Mouse (Mus musculus): ENCODE measurements around the gene Runx1. TPM values are rescaled to one million over a fixed set of nuclear protein-coding genes. Genes with fewer than 3 reads are reported as not detected.

The Runx1 gene
- polyA plus RNA-seq, 1 experiment from 2014 or later: 18.9 TPM

DNA sequence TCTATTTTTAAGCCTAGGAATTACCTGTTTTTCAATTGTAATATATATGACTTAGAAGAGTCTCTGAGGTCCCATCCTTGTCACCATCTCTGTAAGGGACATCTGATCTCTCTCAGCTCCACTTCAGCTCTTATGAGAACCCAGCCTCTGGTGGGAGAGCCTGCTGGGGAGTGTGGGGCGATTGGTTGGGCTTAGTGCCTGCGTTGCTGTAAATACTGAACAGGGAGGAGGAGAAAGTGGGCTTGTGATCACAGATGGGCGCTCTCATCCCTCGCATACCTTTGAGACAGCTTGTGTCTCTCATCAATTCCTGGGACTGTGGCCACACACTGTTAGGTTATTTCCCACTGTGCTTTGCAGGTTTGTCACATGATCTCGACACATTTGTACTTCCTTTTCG lies 35.3 kb downstream of the Runx1 start:
- Histone ChIP-seq H3K27ac (replicated peaks) (no peak overlapping the region), H3K4me3 (replicated peaks) (no peak overlapping the region), H3K4me1 (peaks cover 9% of the 10 kb centered on the region), H3K36me3 (no peaks in the 10 kb centered on the region), H3K4me2 (replicated peaks) (no peak overlapping the region), H3K9ac (no peak overlapping the region), H3K27me3 (no peaks in the 10 kb centered on the region), H3K9me3 (replicated peaks) (no peaks in the 10 kb centered on the region)
- ATAC-seq (ENCODE audit: insufficient number of reproducible peaks, low FRiP score, low TSS enrichment, low read depth): no peak
- WGBS: 70% methylated on average over 6 of the region's 6 CpGs

DNA sequence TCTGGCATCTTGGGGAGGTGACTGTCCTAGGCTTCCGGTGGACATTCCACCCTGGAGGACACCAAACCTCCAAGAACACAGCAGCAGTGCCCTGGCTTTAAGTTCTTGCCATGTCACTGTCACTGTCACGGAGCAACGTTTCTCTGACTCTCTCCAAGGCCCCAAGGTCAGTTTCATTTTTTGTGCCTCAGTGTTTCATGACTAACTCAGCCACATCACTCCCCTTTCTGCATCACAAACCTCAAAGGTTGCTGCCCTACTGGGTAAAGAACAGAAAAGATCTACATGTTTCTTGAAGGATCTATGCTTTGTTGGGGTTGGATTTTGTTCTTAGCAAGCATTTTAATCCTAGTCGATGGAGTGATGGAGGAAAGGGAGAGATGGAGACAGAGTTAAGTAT lies 36.1 kb downstream of the Runx1 start:
- no peak overlapping the region for H3K9ac ChIP-seq
- ATAC-seq (ENCODE audit: insufficient number of reproducible peaks, low FRiP score, low TSS enrichment, low read depth): no peak
- H3K36me3 ChIP-seq: no peaks in the 10 kb centered on the region
- no peak overlapping the region for H3K4me3 ChIP-seq (replicated peaks)
- no peak overlapping the region for H3K27ac ChIP-seq (replicated peaks)
- no peaks in the 10 kb centered on the region for H3K27me3 ChIP-seq
- no peak overlapping the region for H3K4me2 ChIP-seq (replicated peaks)
- no peaks in the 10 kb centered on the region for H3K9me3 ChIP-seq (replicated peaks)
- peaks cover 17% of the 10 kb centered on the region for H3K4me1 ChIP-seq
- WGBS: 90% methylated on average over 4 of the region's 4 CpGs

GRCm38 (mm10) chr16:92788446-92788845 lies 37.5 kb downstream of the Runx1 start:
- H3K4me1 ChIP-seq: peaks cover 28% of the 10 kb centered on the region
- no peaks in the 10 kb centered on the region for H3K9me3 ChIP-seq (replicated peaks)
- no peaks in the 10 kb centered on the region for H3K36me3 ChIP-seq
- no peak for ATAC-seq (ENCODE audit: insufficient number of reproducible peaks, low FRiP score, low TSS enrichment, low read depth)
- H3K27me3 ChIP-seq: no peaks in the 10 kb centered on the region
- no peak overlapping the region for H3K4me2 ChIP-seq (replicated peaks)
- H3K27ac ChIP-seq (replicated peaks): no peak overlapping the region
- no peak overlapping the region for H3K4me3 ChIP-seq (replicated peaks)
- 57% methylated on average over 11 of the region's 11 CpGs for WGBS
- H3K9ac ChIP-seq: no peak overlapping the region

GRCm38 (mm10) chr16:92786883-92787321 lies 39.0 kb downstream of the Runx1 start:
- WGBS: 44% methylated on average over 5 of the region's 5 CpGs
- Histone ChIP-seq H3K36me3 (no peaks in the 10 kb centered on the region), H3K27me3 (no peaks in the 10 kb centered on the region), H3K4me3 (replicated peaks) (no peak overlapping the region), H3K4me2 (replicated peaks) (no peak overlapping the region), H3K4me1 (peaks cover 35% of the 10 kb centered on the region), H3K27ac (replicated peaks) (peak overlapping the region; percentile 51; the same call in 1 of the 2 replicates), H3K9ac (no peak overlapping the region), H3K9me3 (replicated peaks) (no peaks in the 10 kb centered on the region)
- ATAC-seq (ENCODE audit: insufficient number of reproducible peaks, low FRiP score, low TSS enrichment, low read depth): no peak

DNA sequence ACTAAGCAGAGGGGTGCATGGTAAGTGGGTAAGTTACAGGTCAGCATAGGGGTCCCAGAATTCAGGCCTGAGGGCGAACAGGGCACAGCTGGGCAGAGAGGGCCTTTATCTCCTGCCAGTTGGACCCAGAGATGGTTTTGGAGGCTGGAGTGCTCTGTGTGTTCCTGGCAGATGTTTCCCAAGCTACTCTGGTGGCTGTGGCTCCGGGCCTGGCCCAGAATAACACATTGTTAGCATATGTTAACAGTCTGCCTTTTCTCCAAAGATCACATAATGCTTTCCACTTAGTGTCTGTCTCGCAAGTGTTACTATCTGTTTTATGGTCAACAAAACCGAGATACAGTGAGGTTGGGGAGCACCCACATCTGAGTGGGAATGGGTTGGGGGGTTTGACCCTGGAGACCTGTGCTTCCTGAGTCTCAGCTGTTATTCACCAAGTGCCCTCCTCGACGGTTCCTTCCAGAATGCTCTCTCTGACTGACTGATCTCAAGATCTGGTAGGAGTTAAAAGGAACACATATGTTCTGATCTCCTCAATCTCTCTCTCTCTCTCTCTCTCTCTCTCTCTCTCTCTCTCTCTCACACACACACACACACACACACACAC lies 39.6 kb downstream of the Runx1 start:
- H3K9me3 ChIP-seq (replicated peaks): no peaks in the 10 kb centered on the region
- H3K27me3 ChIP-seq: no peaks in the 10 kb centered on the region
- peak overlapping the region; percentile 55; the same call in 1 of the 2 replicates for H3K27ac ChIP-seq (replicated peaks)
- H3K4me2 ChIP-seq (replicated peaks): no peak overlapping the region
- 33% methylated on average over 6 of the region's 6 CpGs for WGBS
- peak; percentile 29; the same call in 1 of the 2 replicates for ATAC-seq (ENCODE audit: insufficient number of reproducible peaks, low FRiP score, low TSS enrichment, low read depth)
- H3K4me3 ChIP-seq (replicated peaks): no peak overlapping the region
- no peaks in the 10 kb centered on the region for H3K36me3 ChIP-seq
- no peak overlapping the region for H3K9ac ChIP-seq
- peaks cover 35% of the 10 kb centered on the region for H3K4me1 ChIP-seq

DNA sequence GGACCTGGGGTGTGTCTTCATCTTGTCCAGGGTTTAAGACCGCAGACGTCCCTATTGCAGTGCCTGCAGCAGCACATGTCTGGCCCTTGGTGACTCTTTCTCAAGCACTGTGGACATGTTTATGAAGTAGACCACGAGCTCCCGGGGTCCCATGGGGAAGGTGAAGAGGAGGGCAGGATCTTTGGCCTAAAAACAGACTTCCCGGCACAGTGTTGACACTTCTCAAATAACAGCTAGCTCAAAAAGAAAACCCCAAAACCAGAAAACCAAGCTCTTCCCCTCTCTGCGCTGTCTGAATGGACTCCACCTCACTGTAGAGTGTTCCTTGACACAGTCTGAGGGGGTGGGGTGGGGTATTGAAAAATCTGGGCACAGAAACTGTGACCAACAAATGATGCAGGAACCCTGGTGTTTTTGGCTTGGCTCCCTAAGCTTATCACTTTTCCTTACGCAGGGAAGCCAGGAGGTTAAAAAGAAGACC lies 42.3 kb downstream of the Runx1 start:
- peak overlapping the region; percentile 23; the same call in 1 of the 2 replicates for H3K27ac ChIP-seq (replicated peaks)
- no peaks in the 10 kb centered on the region for H3K27me3 ChIP-seq
- peak; percentile 36; the same call in 1 of the 2 replicates for ATAC-seq (ENCODE audit: insufficient number of reproducible peaks, low FRiP score, low TSS enrichment, low read depth)
- peaks cover 35% of the 10 kb centered on the region for H3K4me1 ChIP-seq
- H3K9me3 ChIP-seq (replicated peaks): no peaks in the 10 kb centered on the region
- H3K36me3 ChIP-seq: no peaks in the 10 kb centered on the region
- no peak overlapping the region for H3K4me2 ChIP-seq (replicated peaks)
- WGBS: 29% methylated on average over 7 of the region's 7 CpGs
- no peak overlapping the region for H3K4me3 ChIP-seq (replicated peaks)
- no peak overlapping the region for H3K9ac ChIP-seq

DNA sequence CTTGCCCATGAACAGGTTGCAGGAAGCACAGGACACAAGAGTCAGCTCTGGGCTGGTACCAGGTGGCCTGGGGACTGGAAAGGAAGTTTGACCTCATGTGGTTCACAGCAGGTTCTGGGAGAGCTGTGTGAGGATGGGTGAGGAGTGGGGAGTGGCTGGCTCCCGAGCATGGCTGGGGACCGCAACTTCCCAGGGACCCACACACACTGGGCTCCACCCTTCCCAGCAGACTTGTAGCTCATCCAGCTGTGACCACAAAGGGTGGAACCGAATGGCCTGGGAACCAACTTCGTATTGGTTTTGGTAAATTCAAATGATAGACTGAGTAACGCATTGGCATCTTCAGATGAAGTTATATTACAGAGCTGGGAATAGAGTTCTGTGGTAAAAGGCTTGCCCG lies 43.5 kb downstream of the Runx1 start:
- no peak overlapping the region for H3K9ac ChIP-seq
- no peaks in the 10 kb centered on the region for H3K9me3 ChIP-seq (replicated peaks)
- H3K4me1 ChIP-seq: peaks cover 35% of the 10 kb centered on the region
- H3K27me3 ChIP-seq: no peaks in the 10 kb centered on the region
- peak; percentile 37; the same call in 1 of the 2 replicates for ATAC-seq (ENCODE audit: insufficient number of reproducible peaks, low FRiP score, low TSS enrichment, low read depth)
- H3K4me2 ChIP-seq (replicated peaks): no peak overlapping the region
- H3K27ac ChIP-seq (replicated peaks): no peak overlapping the region
- H3K36me3 ChIP-seq: no peaks in the 10 kb centered on the region
- H3K4me3 ChIP-seq (replicated peaks): no peak overlapping the region
- 68% methylated on average over 6 of the region's 6 CpGs for WGBS

DNA sequence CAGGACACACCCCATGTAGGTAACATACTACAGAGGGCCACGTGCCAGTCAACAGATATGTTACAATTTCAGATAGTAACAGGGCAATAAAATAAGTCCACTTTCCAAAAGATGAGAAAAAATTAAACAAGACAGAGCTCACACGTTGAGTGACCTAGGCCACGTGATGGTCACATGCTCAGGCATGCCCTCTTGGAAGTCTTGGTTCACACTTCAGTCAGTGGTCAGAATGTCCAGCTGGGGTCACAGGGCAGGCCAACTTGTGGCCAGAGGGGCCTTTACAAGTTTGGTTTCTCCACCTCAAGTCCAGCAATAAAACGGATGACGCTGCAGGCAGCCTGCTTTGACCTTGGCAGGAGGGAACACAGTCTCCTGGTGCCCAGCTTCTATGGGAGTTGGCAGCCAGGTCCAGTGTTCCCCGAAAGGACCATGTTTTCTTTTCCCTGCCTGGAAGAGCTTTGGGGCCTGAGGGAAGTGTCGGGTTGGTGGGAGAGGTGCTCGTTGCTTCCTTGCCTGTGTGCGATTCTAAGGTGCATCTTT lies 46.0 kb downstream of the Runx1 start:
- no peak for ATAC-seq (ENCODE audit: insufficient number of reproducible peaks, low FRiP score, low TSS enrichment, low read depth)
- H3K36me3 ChIP-seq: no peaks in the 10 kb centered on the region
- peaks cover 19% of the 10 kb centered on the region for H3K4me1 ChIP-seq
- H3K4me2 ChIP-seq (replicated peaks): no peak overlapping the region
- H3K4me3 ChIP-seq (replicated peaks): no peak overlapping the region
- no peaks in the 10 kb centered on the region for H3K9me3 ChIP-seq (replicated peaks)
- no peaks in the 10 kb centered on the region for H3K27me3 ChIP-seq
- H3K9ac ChIP-seq: no peak overlapping the region
- WGBS: 81% methylated on average over 9 of the region's 9 CpGs
- H3K27ac ChIP-seq (replicated peaks): no peak overlapping the region

DNA sequence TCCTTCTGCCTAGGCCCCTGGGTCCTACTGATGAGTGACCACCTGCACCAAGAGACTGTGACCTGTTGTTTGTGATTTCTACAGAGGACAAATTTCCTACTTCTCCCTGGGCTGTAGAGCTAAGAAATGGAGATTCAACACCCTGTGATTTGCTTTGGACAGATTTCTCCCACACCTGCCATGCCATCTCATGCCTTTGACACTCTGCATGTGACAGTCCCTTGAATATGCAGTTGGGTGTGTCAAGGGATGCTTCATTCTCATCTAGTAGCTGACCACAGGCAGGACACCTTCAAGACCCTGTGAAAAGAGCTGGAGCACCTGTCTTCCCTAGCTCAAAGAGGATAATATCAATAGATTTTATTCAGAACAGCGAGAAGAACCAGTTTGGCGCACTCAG lies 46.8 kb downstream of the Runx1 start:
- no peak overlapping the region for H3K27ac ChIP-seq (replicated peaks)
- ATAC-seq (ENCODE audit: insufficient number of reproducible peaks, low FRiP score, low TSS enrichment, low read depth): no peak
- H3K4me2 ChIP-seq (replicated peaks): no peak overlapping the region
- H3K9me3 ChIP-seq (replicated peaks): no peaks in the 10 kb centered on the region
- H3K9ac ChIP-seq: no peak overlapping the region
- no peak overlapping the region for H3K4me3 ChIP-seq (replicated peaks)
- H3K27me3 ChIP-seq: no peaks in the 10 kb centered on the region
- H3K36me3 ChIP-seq: no peaks in the 10 kb centered on the region
- peaks cover 13% of the 10 kb centered on the region for H3K4me1 ChIP-seq
- WGBS: 93% methylated on average over 2 of the region's 2 CpGs

DNA sequence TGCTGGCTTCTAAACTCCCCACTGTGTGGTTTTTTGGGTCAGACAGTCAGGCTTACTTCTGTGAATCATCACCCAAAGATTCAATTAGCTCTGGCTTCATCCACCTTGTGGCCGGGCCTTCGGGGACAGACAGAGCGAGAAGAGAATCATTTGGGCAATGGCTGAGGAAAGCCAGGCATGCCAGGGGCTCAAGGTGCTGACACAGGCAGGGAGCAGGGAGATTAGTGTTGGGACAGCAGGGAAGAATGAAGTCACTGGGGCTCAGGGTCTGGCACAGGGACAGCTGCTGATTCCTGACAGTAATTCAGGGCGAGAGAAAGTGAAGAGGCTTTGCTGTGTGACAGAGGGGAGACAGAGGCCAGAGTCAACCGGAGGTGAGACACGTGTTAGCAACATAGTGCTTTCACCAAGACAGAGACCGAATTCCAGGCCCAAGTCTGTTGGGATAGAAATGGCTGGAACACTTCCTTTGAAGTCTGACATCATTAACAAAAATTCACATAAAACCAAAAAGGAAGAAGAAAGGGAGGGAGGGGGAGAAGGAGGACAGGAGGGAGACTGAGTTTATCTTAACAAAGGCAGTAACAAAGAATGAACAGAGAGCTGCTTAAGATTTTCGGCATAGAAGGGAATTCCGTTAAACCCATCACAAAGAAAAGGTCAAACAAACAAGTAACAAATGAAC lies 47.7 kb downstream of the Runx1 start:
- Histone ChIP-seq H3K4me1 (0 out of 2 replicates have a peak, but pooled peaks cover 4% of the 10 kb centered on the region), H3K9me3 (replicated peaks) (no peaks in the 10 kb centered on the region), H3K4me2 (replicated peaks) (no peak overlapping the region), H3K9ac (no peak overlapping the region), H3K36me3 (no peaks in the 10 kb centered on the region), H3K27ac (replicated peaks) (no peak overlapping the region), H3K27me3 (no peaks in the 10 kb centered on the region), H3K4me3 (replicated peaks) (no peak overlapping the region)
- WGBS: 55% methylated on average over 9 of the region's 9 CpGs
- no peak for ATAC-seq (ENCODE audit: insufficient number of reproducible peaks, low FRiP score, low TSS enrichment, low read depth)

DNA sequence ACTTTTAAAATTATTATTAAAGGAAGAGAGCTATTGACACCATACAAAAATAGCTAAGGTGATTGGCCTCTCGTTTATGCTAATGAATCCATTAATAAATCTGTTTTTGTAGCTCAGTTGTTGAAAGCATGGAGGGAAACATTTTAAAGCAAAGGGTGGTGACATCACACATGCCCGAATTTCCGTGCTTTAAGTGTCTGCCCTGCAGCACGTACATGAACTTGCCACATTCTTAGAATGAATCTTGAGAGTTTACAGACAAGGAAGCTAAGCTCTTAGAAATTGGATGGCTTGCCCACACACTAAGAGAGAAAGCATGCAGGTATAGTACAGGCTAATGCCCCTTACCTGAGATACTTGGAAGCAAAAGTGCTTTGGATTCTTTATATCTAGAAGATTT lies 58.1 kb downstream of the Runx1 start:
- Histone ChIP-seq H3K27ac (replicated peaks) (no peak overlapping the region; the same call in 1 of the 2 replicates), H3K27me3 (no peaks in the 10 kb centered on the region), H3K36me3 (no peaks in the 10 kb centered on the region), H3K4me2 (replicated peaks) (no peak overlapping the region), H3K9me3 (replicated peaks) (no peaks in the 10 kb centered on the region), H3K9ac (no peak overlapping the region), H3K4me3 (replicated peaks) (no peak overlapping the region), H3K4me1 (peaks cover 13% of the 10 kb centered on the region; the same call in 1 of the 2 replicates)
- 61% methylated on average over 4 of the region's 4 CpGs for WGBS
- no peak for ATAC-seq (ENCODE audit: insufficient number of reproducible peaks, low FRiP score, low TSS enrichment, low read depth)
